Mouse (Mus musculus) E14TG2a.4 (cell line): ENCODE measurements around the gene Nit2.

Source experiments
- H3K27me3 ChIP-seq: 2 replicates; pipeline ENCODE4 v1.6.1; 2014; ENCODE audit warnings: low read length, control low read depth; ENCODE audit not compliant: insufficient read depth
- H3K36me3 ChIP-seq: 2 replicates; pipeline ENCODE4 v1.6.1; 2014; ENCODE audit warnings: low read length, control low read depth; ENCODE audit not compliant: insufficient read depth
- H3K4me1 ChIP-seq: replicated peaks from 2 replicates; pipeline ENCODE4 v1.6.1; 2014; ENCODE audit warnings: low read depth, low read length, control low read depth
- H3K4me3 ChIP-seq: replicated peaks from 2 replicates; pipeline ENCODE4 v1.5.1; 2014; ENCODE audit warnings: mild to moderate bottlenecking, low read length
- H3K9me3 ChIP-seq: 2 replicates; pipeline ENCODE4 v1.6.1; 2014; ENCODE audit warnings: low read length, control low read depth
- CTCF ChIP-seq: conservative IDR thresholded peaks from 2 replicates; pipeline ENCODE4 v1.5.1; 2014; ENCODE audit warnings: low read length
- NANOG ChIP-seq: IDR thresholded peaks from 2 replicates; pipeline ENCODE4 v1.6.1; 2014; ENCODE audit warnings: borderline replicate concordance, low read length, mixed read lengths
- POU5F1 ChIP-seq: IDR thresholded peaks from 2 replicates; pipeline ENCODE4 v1.6.1; 2014; ENCODE audit warnings: low read length, borderline replicate concordance

Gene Nit2

DNA sequence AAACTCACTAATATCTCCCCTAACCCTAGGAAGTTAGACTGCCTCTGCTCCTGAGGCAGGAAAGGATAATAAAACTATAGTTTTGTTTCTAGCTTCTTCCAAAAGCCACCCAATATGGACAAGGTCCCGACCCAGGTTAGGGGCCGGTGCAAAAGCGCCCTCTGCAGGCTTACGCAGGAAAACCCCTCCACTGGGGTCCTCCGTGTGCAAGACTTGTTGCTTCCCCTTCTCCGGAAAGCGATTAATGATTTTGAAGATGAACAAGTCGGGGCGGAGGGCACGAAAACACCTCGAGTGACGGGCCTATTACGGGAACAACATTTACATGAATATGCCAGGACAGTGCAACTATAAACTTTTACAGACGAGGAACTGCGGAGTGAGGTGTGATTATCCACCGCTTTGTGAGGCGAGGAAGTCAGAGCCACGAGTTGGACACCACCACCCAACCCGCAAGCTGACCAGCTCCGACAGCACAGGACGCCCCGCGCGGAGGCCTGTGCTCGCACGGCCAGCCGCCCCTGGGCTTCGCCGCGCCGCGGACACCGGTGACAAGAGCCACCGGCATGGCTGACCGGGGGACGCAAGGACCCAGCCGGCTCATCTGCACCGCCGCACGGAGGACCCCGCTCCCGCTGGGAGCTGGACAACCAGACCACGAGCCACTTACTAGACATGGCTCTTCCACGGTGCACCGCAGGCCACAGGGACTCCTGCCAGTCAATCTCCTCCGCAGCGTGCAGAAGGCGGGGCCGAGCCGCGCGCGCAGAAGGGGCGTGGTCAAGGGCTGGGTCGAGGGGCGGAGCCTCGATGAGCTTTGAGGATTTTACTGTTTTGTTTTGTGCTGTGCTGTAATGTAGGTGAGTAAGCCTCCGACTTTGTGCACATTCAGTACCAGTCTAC is at the start of gene Nit2:
Nit2 (minus strand) TSS at position 731 of the 903 bp plus-strand sequence.
- peak within 1 kb of the TSS; percentile 99 for H3K4me3 ChIP-seq
- peaks cover 55% of the 10 kb centered on the region for H3K4me1 ChIP-seq
- no peaks in the 10 kb centered on the region for H3K27me3 ChIP-seq
- no peak for TF ChIP-seq POU5F1
- peak; percentile 93 for TF ChIP-seq CTCF
- no peaks in the 10 kb centered on the region for H3K9me3 ChIP-seq
- H3K36me3 ChIP-seq: peaks cover 64% of the 10 kb centered on the region

DNA sequence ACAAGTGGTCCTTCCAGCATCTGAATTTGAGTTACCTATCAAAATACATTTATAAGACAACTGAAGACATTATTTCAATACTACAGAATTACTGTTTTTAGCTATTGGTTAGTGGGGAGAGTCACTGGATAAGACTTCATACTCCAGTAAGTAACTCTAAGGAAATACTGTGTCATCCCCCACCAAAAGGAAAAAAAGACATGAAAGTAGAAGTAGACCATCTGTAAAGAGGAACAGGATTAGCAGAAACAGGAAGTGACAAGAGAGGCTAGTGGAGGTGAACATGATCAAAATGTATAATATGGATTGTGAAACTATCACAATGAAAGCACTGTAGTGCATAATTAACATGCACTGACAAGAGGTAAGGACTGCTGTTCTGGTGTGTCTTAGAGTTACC is 48.8 kb upstream of the Nit2 start:
- H3K27me3 ChIP-seq: no peaks in the 10 kb centered on the region
- H3K9me3 ChIP-seq: no peaks in the 10 kb centered on the region
- no peak overlapping the region for H3K4me3 ChIP-seq
- TF ChIP-seq NANOG (no peak), POU5F1 (no peak), CTCF (no peak)
- peaks cover 41% of the 10 kb centered on the region for H3K36me3 ChIP-seq
- no peaks in the 10 kb centered on the region for H3K4me1 ChIP-seq

DNA sequence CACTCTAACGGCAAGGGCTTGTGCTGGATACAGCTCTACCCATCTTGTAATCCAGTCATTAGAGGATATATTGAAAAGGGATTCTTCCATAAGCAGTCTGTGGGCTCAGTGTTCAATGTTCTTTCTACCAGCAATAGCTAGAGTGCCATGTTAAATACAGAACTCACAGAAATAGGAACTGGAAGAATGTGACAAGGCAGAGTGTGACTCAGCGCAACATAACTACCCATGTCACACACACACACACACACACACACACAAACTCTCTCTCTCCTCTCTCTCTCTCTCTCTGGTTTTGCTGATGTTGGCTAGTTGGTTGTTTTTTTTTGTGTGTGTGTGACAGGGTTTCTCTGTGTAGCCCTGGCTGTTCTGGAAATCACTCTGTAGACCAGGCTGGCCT is 43.9 kb upstream of the Nit2 start:
- Histone ChIP-seq H3K4me1 (no peaks in the 10 kb centered on the region), H3K27me3 (no peaks in the 10 kb centered on the region), H3K9me3 (no peaks in the 10 kb centered on the region), H3K4me3 (no peak overlapping the region), H3K36me3 (peaks cover 52% of the 10 kb centered on the region)
- no peak for TF ChIP-seq POU5F1
- no peak for TF ChIP-seq CTCF
- no peak for TF ChIP-seq NANOG

DNA sequence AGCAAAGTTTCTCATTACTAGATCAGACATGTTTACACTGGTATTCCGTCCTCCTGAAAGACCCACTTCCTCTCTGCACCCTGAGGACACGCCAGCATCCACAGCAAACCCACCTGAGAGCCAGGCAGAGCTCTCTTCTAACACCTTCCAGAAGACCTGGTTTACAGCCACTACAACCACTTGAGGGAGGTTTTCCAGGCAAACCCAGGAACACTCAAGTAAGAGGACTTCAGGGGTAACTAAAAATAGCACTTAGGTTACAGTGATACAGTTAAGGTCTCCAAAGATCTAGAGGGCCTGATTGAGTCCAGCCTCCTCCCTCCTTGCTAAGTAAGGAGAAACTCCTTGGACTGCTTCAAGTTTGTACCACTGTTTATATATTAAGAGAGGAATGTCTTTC is 41.2 kb upstream of the Nit2 start:
- H3K4me3 ChIP-seq: no peak overlapping the region
- TF ChIP-seq NANOG (no peak), CTCF (no peak), POU5F1 (no peak)

DNA sequence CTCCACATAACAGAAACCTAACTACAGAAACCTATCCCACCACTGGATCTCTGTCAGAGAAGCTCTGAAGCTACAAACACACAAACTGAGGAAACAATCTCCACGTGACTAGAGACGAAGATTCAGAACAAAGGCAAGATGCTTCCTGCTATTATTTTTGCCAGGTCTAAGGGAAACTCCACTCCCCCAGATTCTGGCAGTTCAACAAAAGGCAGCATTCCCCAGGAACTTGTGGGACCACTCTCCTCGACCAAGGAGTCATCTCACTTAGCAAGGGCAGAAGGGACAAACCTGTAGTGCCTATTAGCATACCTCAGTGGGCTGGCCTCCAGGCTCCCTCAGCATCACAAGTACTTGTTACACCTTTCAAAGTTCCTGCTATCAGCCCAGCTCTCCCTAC is 30.1 kb upstream of the Nit2 start:
- no peaks in the 10 kb centered on the region for H3K27me3 ChIP-seq
- H3K4me1 ChIP-seq: peaks cover 4% of the 10 kb centered on the region; the same call in 1 of the 2 replicates
- no peak overlapping the region for H3K4me3 ChIP-seq
- H3K36me3 ChIP-seq: peaks cover 31% of the 10 kb centered on the region
- H3K9me3 ChIP-seq: no peaks in the 10 kb centered on the region
- no peak for TF ChIP-seq CTCF
- TF ChIP-seq POU5F1: no peak
- TF ChIP-seq NANOG: no peak

More for the DNA sequence above, 41.2 kb upstream of the Nit2 start:
- no peaks in the 10 kb centered on the region for H3K4me1 ChIP-seq
- peaks cover 50% of the 10 kb centered on the region for H3K36me3 ChIP-seq
- no peaks in the 10 kb centered on the region for H3K27me3 ChIP-seq
- no peaks in the 10 kb centered on the region for H3K9me3 ChIP-seq

DNA sequence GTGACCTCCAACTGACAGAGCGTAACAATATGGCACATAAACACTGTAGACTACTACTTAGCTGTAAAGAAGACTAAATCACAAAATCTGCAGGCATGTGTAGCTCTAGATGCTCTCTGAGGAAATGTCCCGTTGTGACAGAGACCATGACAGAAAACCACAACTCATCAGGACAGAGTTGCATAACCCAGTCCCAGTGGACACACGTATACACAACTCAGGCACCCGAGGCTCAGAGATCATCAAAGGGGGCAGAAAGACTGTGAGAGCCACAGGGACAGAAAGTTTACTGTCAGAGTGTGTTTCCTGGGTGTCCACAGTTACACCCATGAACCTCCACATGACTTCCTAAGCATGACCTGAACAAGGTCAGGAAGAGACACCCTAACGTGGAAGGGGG is 29.4 kb upstream of the Nit2 start:
- no peak overlapping the region for H3K4me3 ChIP-seq
- peaks cover 38% of the 10 kb centered on the region for H3K36me3 ChIP-seq
- H3K4me1 ChIP-seq: peaks cover 4% of the 10 kb centered on the region; the same call in 1 of the 2 replicates
- H3K9me3 ChIP-seq: no peaks in the 10 kb centered on the region
- no peaks in the 10 kb centered on the region for H3K27me3 ChIP-seq
- no peak for TF ChIP-seq NANOG

DNA sequence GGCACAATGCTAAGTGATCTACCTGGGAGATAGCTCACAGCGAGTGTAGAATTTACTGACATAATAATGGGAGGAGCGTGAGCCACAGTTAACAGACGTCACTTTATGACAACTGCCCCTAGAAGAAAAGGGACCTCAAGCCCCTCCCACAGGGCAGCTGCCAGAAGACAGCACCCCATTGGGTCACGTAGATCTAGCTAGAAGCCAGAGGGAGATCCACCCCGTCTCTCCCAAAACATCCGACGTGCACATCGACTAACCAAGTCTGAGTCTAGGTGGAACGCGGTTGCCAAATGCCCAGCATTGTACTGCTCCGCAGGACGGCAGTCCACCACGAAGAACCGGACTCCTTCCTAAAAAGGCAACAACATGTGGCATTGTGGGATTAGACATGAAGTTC is 24.1 kb upstream of the Nit2 start:
- no peaks in the 10 kb centered on the region for H3K27me3 ChIP-seq
- H3K36me3 ChIP-seq: peaks cover 39% of the 10 kb centered on the region
- no peaks in the 10 kb centered on the region for H3K9me3 ChIP-seq
- H3K4me3 ChIP-seq: no peak overlapping the region
- TF ChIP-seq POU5F1 (no peak), CTCF (no peak), NANOG (no peak)
- H3K4me1 ChIP-seq: no peaks in the 10 kb centered on the region

DNA sequence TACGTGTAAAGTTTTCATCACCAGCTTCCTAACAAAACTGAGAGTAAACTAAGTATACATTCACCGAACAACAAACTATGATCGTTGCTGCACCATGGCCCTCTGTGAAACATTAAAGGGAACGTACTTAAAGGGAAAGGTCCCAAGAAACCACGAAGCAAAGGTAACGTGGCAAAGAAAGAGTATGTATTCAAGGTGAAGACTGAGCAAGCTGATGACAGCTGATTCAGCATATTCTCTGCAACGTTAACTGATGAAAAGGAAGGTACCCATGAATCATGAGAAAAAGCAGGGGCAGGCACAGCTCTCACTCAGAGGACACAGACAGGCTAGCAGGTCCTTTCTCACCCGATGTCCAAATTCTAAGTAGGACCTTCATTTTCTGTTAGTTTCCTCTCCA is 23.2 kb upstream of the Nit2 start:
- Histone ChIP-seq H3K27me3 (no peaks in the 10 kb centered on the region), H3K4me1 (no peaks in the 10 kb centered on the region), H3K36me3 (peaks cover 44% of the 10 kb centered on the region), H3K4me3 (no peak overlapping the region), H3K9me3 (no peaks in the 10 kb centered on the region)
- no peak for TF ChIP-seq NANOG
- no peak for TF ChIP-seq POU5F1
- TF ChIP-seq CTCF: no peak

DNA sequence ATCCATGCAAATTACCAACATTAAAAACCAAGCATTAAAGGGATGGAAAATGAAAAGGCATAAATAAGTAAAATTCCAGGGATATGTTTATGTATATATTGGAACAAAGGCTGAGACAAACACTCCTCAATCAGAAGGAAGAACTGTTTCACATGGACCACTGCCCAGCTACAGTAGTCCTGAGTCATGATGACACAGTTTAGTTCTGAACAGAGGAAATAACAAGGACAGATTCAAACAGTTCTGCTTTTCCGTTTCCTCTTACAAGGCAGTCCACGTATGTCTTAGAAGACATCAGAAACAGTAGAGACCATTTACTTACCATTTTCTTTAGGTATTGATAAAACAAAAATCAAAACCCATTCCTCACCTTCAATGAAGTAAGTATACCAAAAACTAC is 22.4 kb upstream of the Nit2 start:
- TF ChIP-seq CTCF: no peak
- no peak for TF ChIP-seq NANOG
- no peak for TF ChIP-seq POU5F1
- Histone ChIP-seq H3K36me3 (peaks cover 44% of the 10 kb centered on the region), H3K9me3 (no peaks in the 10 kb centered on the region), H3K27me3 (no peaks in the 10 kb centered on the region), H3K4me1 (no peaks in the 10 kb centered on the region), H3K4me3 (no peak overlapping the region)
